Mouse (Mus musculus) telencephalon, adult 2 months (tissue): ENCODE results near the gene Specc1l.
"Not testable (repeated sequence)": the region's sequence is repeated elsewhere in the genome, so short reads cannot be mapped to it uniquely, and the experiment has no call there.

Experiments used
- DNase-seq: peaks from one replicate; pipeline ENCODE4 v3.0.0-alpha.2; 2011; ENCODE audit warnings: low read depth, low spot score

Specc1l gene

GRCm38 (mm10) chr10:75316472-75316871, 104.6 kb downstream of the Specc1l start:
- no peak for DNase-seq

GRCm38 (mm10) chr10:75316872-75316907, 104.8 kb downstream of the Specc1l start, which contains the start of gene Adora2a:
Gene Adora2a (plus strand): TSS chr10:75316877.
- no peak for DNase-seq

GRCm38 (mm10) chr10:75316908-75317761, 105.3 kb downstream of the Specc1l start:
- no peak for DNase-seq

- DNase-seq, result no peak
These were observed 106.3 kb downstream of the Specc1l start for GRCm38 (mm10) chr10:75318206-75318605.

GRCm38 (mm10) chr10:75320321-75320720, 108.4 kb downstream of the Specc1l start:
- DNase-seq, result no peak

- DNase-seq, result no peak
These were observed 111.1 kb downstream of the Specc1l start for GRCm38 (mm10) chr10:75322966-75323365.

- no peak for DNase-seq
These were observed 112.1 kb downstream of the Specc1l start for GRCm38 (mm10) chr10:75323986-75324385.

- no peak for DNase-seq
These were observed 112.5 kb downstream of the Specc1l start for GRCm38 (mm10) chr10:75324391-75324790.

GRCm38 (mm10) chr10:75325821-75326220, 113.9 kb downstream of the Specc1l start:
- no peak for DNase-seq

GRCm38 (mm10) chr10:75326553-75326952, 114.7 kb downstream of the Specc1l start:
- DNase-seq, result no peak

GRCm38 (mm10) chr10:75327081-75327480, 115.2 kb downstream of the Specc1l start:
- DNase-seq, result no peak

GRCm38 (mm10) chr10:75328201-75328704, 116.4 kb downstream of the Specc1l start:
- no peak for DNase-seq

- no peak for DNase-seq
These were observed 120.4 kb downstream of the Specc1l start for GRCm38 (mm10) chr10:75332268-75332667.

GRCm38 (mm10) chr10:75333176-75333776, 121.4 kb downstream of the Specc1l start:
- DNase-seq, result no peak

GRCm38 (mm10) chr10:75334175-75334574, 122.3 kb downstream of the Specc1l start:
- DNase-seq, result no peak

- no peak for DNase-seq
These were observed 123.2 kb downstream of the Specc1l start for GRCm38 (mm10) chr10:75335075-75335474.

GRCm38 (mm10) chr10:75337231-75337630, 125.4 kb downstream of the Specc1l start:
- DNase-seq, result no peak

- DNase-seq, result no peak
These were observed 127.0 kb downstream of the Specc1l start for GRCm38 (mm10) chr10:75338852-75339251.

GRCm38 (mm10) chr10:75339377-75339776, 127.5 kb downstream of the Specc1l start:
- DNase-seq, result no peak

GRCm38 (mm10) chr10:75341936-75342335, 130.1 kb downstream of the Specc1l start:
- DNase-seq, result no peak

- not testable (repeated sequence) for DNase-seq
These were observed 132.7 kb downstream of the Specc1l start for GRCm38 (mm10) chr10:75344563-75344962.

- DNase-seq, result no peak
These were observed 133.4 kb downstream of the Specc1l start for GRCm38 (mm10) chr10:75345265-75345664.

GRCm38 (mm10) chr10:75350564-75350963, 138.7 kb downstream of the Specc1l start:
- no peak for DNase-seq
